Mouse (Mus musculus) thymus, adult 2 months (tissue): Measurements from ENCODE around the gene Rap1gap2.

Source experiments
- CTCF ChIP-seq: fragments of 200-500 bp; IDR thresholded peaks from 2 replicates; pipeline ENCODE4 v1.5.1; 2012; ENCODE audit warnings: mild to moderate bottlenecking, control low read depth, low read length, moderate library complexity, borderline replicate concordance; ENCODE audit not compliant: control insufficient read depth, poor library complexity, insufficient read depth; ENCODE audit errors: extremely low read depth
- POLR2A ChIP-seq: fragments of 200-500 bp; IDR thresholded peaks from 2 replicates; pipeline ENCODE4 v1.6.1; 2012; ENCODE audit warnings: mild to moderate bottlenecking, low read length, control low read depth, moderate library complexity; ENCODE audit not compliant: control insufficient read depth, poor library complexity, insufficient read depth; ENCODE audit errors: extremely low read depth

- TF ChIP-seq CTCF (no peak), POLR2A (no peak)
These were observed 231.4 kb downstream of the Rap1gap2 start for GRCm38 (mm10) chr11:74379166-74379873.
